7 mouse cellular contexts compared by ENCODE assay signal in the genomic region with DNA sequence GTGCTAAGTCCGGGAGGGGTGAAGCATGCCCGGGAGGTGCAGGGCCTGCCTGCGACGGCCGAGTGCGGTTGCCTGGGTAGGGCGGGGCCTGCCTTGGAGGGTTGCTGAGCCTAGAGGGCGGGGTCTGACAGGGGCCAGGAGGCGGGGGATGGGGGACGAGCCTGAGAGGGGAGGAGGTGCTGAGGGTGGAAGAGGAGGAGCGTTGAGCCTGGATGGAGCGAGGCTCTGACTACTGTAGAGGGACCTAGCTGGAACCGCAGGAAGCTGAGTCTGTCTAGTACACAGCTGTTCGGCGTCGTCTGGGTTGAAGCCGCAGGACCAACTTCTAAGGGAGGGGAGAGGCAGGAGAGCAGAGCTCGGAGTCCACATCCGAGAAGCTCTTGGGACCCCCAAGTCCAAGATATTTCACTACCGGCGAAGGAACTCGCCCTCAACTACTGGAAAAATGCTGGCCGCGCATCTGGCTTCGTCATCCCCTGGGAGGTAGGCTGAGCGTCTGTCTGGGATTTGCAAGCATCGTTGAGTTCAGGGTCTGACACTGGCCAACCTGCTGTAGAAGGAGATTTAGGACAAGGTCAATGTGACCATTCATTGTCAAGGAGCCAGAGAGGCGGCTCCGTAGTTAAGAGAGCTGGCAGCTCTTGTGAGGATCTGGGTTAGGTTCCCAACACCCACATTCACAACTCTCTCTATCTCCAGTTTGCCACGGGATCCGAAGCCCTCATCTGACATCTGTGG. TPM values are rescaled to one million over a fixed set of nuclear protein-coding genes. Genes with fewer than 3 reads are reported as not detected.
DNase-seq lines count a peak whose midpoint lies in the region; TF ChIP-seq lines count a peak whose summit lies in the region.

A gene (plus strand): TSS at position 112 of the 738 bp plus-strand sequence.

- WGBS in midbrain, embryonic 10.5 days, result 1% methylated on average over 31 of the region's 31 CpGs

- peak; percentile 58; the same call in 1 of the 2 replicates for TF ChIP-seq POLR2A in cortical plate, adult 2 months (IDR thresholded peaks at IDR 0.05; ENCODE audit: extremely low read depth, insufficient read depth, low read length)

- no peaks in the 10 kb centered on the region for H3K9me3 ChIP-seq in midbrain, embryonic 10.5 days (replicated peaks)

- H3K27me3 ChIP-seq in midbrain, embryonic 10.5 days (ENCODE audit: low read depth, poor library complexity, severe bottlenecking), result peaks cover 89% of the 10 kb centered on the region

- TF ChIP-seq CTCF in cortical plate, adult 2 months (IDR thresholded peaks at IDR 0.05; ENCODE audit: extremely low read depth, insufficient read depth, low read length), result no peak

- H3K36me3 ChIP-seq in midbrain, embryonic 10.5 days, result no peaks in the 10 kb centered on the region

- H3K4me1 ChIP-seq in cortical plate, adult 2 months (ENCODE audit: control insufficient read depth, insufficient read depth, low read length), result no peaks in the 10 kb centered on the region
- peaks cover 40% of the 10 kb centered on the region for H3K4me1 ChIP-seq in midbrain, embryonic 10.5 days

- peak within 1 kb of the TSS; percentile 25 for H3K4me3 ChIP-seq in cortical plate, adult 2 months (ENCODE audit: insufficient read depth, low read length)
- H3K4me3 ChIP-seq in midbrain, embryonic 10.5 days, result peak within 1 kb of the TSS; percentile 50

- peak; percentile 97 to 98 for DNase-seq in adrenal gland, adult (ENCODE audit: inconsistent age in 2 of 2, low spot score in 1 of 2)
- peak; percentile 93 for DNase-seq in gastrocnemius, postnatal 14 days
- peak; percentile 44 for DNase-seq in hindlimb bud, embryonic 11.5 days (ENCODE audit: extremely low spot score, low read depth, low spot score)
- peak; percentile 28 to 50 for DNase-seq in left cerebral cortex, postnatal 36 days (ENCODE audit: low spot score in 2 of 2)
- peak; percentile 86 for DNase-seq in midbrain, embryonic 10.5 days (ENCODE audit: low spot score)
- DNase-seq in spleen, postnatal 10 days (ENCODE audit: low spot score in 2 of 2), result peak; percentile 40 to 81

- intact Hi-C loops in gastrocnemius, postnatal 14 days (cut with DNase I; ENCODE audit: low total_unique reads), result no loop called here
- intact Hi-C loops in left cerebral cortex, postnatal 36 days (cut with DNase I), result loop anchor here (10.0 kb wide), 1 partner anchor 95 kb away; a partner anchor contains a TSS

- no peak within 1 kb of the TSS for H3K27ac ChIP-seq in cortical plate, adult 2 months (ENCODE audit: insufficient read depth, low read length)
- H3K27ac ChIP-seq in midbrain, embryonic 10.5 days (replicated peaks), result peak within 1 kb of the TSS; percentile 55; the same call in 1 of the 2 replicates

RNA-seq across cellular contexts. Expression of the gene that starts here (rescaled TPM):
- polyA plus RNA-seq in cortical plate, adult 2 months (2012; rRNA removed), result 11.8 and 13.2 TPM in 2 replicates
- total RNA-seq in gastrocnemius, postnatal 14 days (2021), result 1 to 10 TPM; 1.3 to 1.4 TPM
- 10 to 100 TPM; 14.6 to 15.3 TPM for total RNA-seq in left cerebral cortex, postnatal 36 days (2021)
- polyA plus RNA-seq in midbrain, embryonic 10.5 days (2016; fragmentation: Nextera tagmentation; extraction: Ambion mirVana), result 0.64 and 1.4 TPM in 2 replicates

Comparison
In these comparisons a context has a peak if more than half of its experiments do, and no peak if none do; other contexts are left out.
1. RNA of the gene that starts here (total RNA-seq): 14.6 to 15.3 TPM in left cerebral cortex, postnatal 36 days; 1.3 to 1.4 TPM in gastrocnemius, postnatal 14 days; every median in the first group is over 4 times any median in the second.
2. DNase-seq: peak in every context shown above with its lines; median percentile 98 in adrenal gland, adult; 93 in gastrocnemius, postnatal 14 days; 86 in midbrain, embryonic 10.5 days; 60 in spleen, postnatal 10 days; 44 in hindlimb bud, embryonic 11.5 days; 39 in left cerebral cortex, postnatal 36 days.